Mouse (Mus musculus) heart, embryonic 12.5 days (tissue): Measurements from ENCODE around the gene Sytl2. TPM values are rescaled to one million over a fixed set of nuclear protein-coding genes. Genes with fewer than 3 reads are reported as not detected.

Source experiments
- ATAC-seq: fragments of 200-750 bp; cut with Nextera tagmentation; 2 replicates; pipeline ENCODE4 v1.8.0; 2017; ENCODE audit warnings: moderate TSS enrichment, moderate library complexity; ENCODE audit not compliant: insufficient number of reproducible peaks, low FRiP score
- H3K27ac ChIP-seq: fragments of 300-500 bp; sonication (generic); 2 replicates; pipeline ENCODE4 v1.5.1; 2016; ENCODE audit warnings: mild to moderate bottlenecking, moderate library complexity; ENCODE audit not compliant: poor library complexity, severe bottlenecking
- H3K27me3 ChIP-seq: fragments of 300-500 bp; sonication (generic); replicated peaks from 2 replicates; pipeline ENCODE4 v1.6.1; 2016; ENCODE audit warnings: mild to moderate bottlenecking, moderate library complexity
- H3K36me3 ChIP-seq: fragments of 300-500 bp; sonication (generic); 2 replicates; pipeline ENCODE4 v1.6.1; 2016; ENCODE audit warnings: mild to moderate bottlenecking, moderate library complexity
- H3K4me1 ChIP-seq: fragments of 300-500 bp; sonication (generic); replicated peaks from 2 replicates; pipeline ENCODE4 v1.6.1; 2016; ENCODE audit warnings: mild to moderate bottlenecking
- H3K4me2 ChIP-seq: fragments of 300-500 bp; sonication (generic); 2 replicates; pipeline ENCODE4 v1.6.1; 2016; ENCODE audit warnings: mild to moderate bottlenecking, moderate library complexity
- H3K4me3 ChIP-seq: fragments of 300-500 bp; sonication (generic); 2 replicates; pipeline ENCODE4 v1.5.1; 2016; ENCODE audit warnings: mild to moderate bottlenecking
- H3K9ac ChIP-seq: fragments of 300-500 bp; sonication (generic); 2 replicates; pipeline ENCODE4 v1.6.1; 2016; ENCODE audit warnings: mild to moderate bottlenecking, moderate library complexity
- H3K9me3 ChIP-seq: fragments of 300-500 bp; sonication (generic); replicated peaks from 2 replicates; pipeline ENCODE4 v1.6.1; 2016; ENCODE audit warnings: mild to moderate bottlenecking, moderate library complexity
- WGBS: fragments of 180-500 bp; shearing (Covaris S2); methylation state at CpG from one replicate; pipeline ENCODE4 v1.1.7; 2016; 5-methylcytosine and 5-hydroxymethylcytosine counted together
- polyA plus RNA-seq: library from polyadenylated mRNA; unstranded; fragments of >200 nt; fragmentation: Nextera tagmentation; extraction: Ambion mirVana; gene quantifications from 2 replicates; pipeline ENCODE4 v1.2.1, GENCODE M21; 2016

Sytl2 gene
- polyA plus RNA-seq, 1 experiment from 2014 or later, result 8.3 TPM

GRCm38 (mm10) chr7:90341212-90341957 lies 39.3 kb downstream of the Sytl2 start:
- H3K36me3 ChIP-seq, result no peaks in the 10 kb centered on the region
- H3K9ac ChIP-seq, result no peak overlapping the region
- no peaks in the 10 kb centered on the region for H3K9me3 ChIP-seq
- ATAC-seq, result no peak
- no peak overlapping the region for H3K27ac ChIP-seq
- H3K27me3 ChIP-seq, result no peaks in the 10 kb centered on the region
- no peak overlapping the region for H3K4me2 ChIP-seq
- no peaks in the 10 kb centered on the region for H3K4me1 ChIP-seq
- WGBS, result 64% methylated on average over 12 of the region's 12 CpGs
- H3K4me3 ChIP-seq, result no peak overlapping the region

- no peaks in the 10 kb centered on the region for H3K36me3 ChIP-seq
- H3K9ac ChIP-seq, result no peak overlapping the region
- no peak overlapping the region for H3K4me3 ChIP-seq
- no peaks in the 10 kb centered on the region for H3K9me3 ChIP-seq
- 67% methylated on average over 3 of the region's 3 CpGs for WGBS
- H3K4me1 ChIP-seq, result peaks cover 13% of the 10 kb centered on the region
- H3K27ac ChIP-seq, result no peak overlapping the region
- no peaks in the 10 kb centered on the region for H3K27me3 ChIP-seq
- no peak overlapping the region for H3K4me2 ChIP-seq
- no peak for ATAC-seq
Measured at GRCm38 (mm10) chr7:90344903-90345302, 42.9 kb downstream of the Sytl2 start.

- no peaks in the 10 kb centered on the region for H3K36me3 ChIP-seq
- H3K27me3 ChIP-seq, result no peaks in the 10 kb centered on the region
- H3K4me3 ChIP-seq, result no peak overlapping the region
- ATAC-seq, result no peak
- H3K9me3 ChIP-seq, result no peaks in the 10 kb centered on the region
- no peak overlapping the region for H3K4me2 ChIP-seq
- 84% methylated on average over 5 of the region's 5 CpGs for WGBS
- peaks cover 13% of the 10 kb centered on the region for H3K4me1 ChIP-seq
- H3K27ac ChIP-seq, result no peak overlapping the region
- no peak overlapping the region for H3K9ac ChIP-seq
Measured at GRCm38 (mm10) chr7:90347779-90348437, 45.9 kb downstream of the Sytl2 start.

- Histone ChIP-seq H3K4me3 (no peak overlapping the region), H3K9me3 (no peaks in the 10 kb centered on the region), H3K27ac (0 out of 2 replicates have a peak overlapping the region, but pooled peaks have one; percentile 22), H3K9ac (no peak overlapping the region; the same call in 1 of the 2 replicates), H3K4me1 (peaks cover 23% of the 10 kb centered on the region), H3K4me2 (no peak overlapping the region), H3K27me3 (no peaks in the 10 kb centered on the region), H3K36me3 (no peaks in the 10 kb centered on the region)
- whole genome bisulfite sequencing, result 16% methylated on average over 5 of the region's 5 CpGs
- ATAC-seq, result no peak
Measured at GRCm38 (mm10) chr7:90349014-90349413, 47.0 kb downstream of the Sytl2 start.

GRCm38 (mm10) chr7:90352183-90352582 lies 50.1 kb downstream of the Sytl2 start:
- Histone ChIP-seq H3K4me1 (peaks cover 33% of the 10 kb centered on the region), H3K4me3 (no peak overlapping the region), H3K27me3 (no peaks in the 10 kb centered on the region), H3K4me2 (no peak overlapping the region), H3K36me3 (no peaks in the 10 kb centered on the region), H3K9me3 (no peaks in the 10 kb centered on the region), H3K27ac (no peak overlapping the region), H3K9ac (no peak overlapping the region)
- ATAC-seq, result no peak
- WGBS, result 78% methylated on average over 3 of the region's 3 CpGs

- no peaks in the 10 kb centered on the region for H3K36me3 ChIP-seq
- H3K27me3 ChIP-seq, result no peaks in the 10 kb centered on the region
- H3K4me3 ChIP-seq, result no peak overlapping the region
- no peak overlapping the region for H3K9ac ChIP-seq
- WGBS, result 50% methylated on average over 12 of the region's 12 CpGs
- H3K27ac ChIP-seq, result peak overlapping the region; percentile 45; the same call in 1 of the 2 replicates
- no peak overlapping the region for H3K4me2 ChIP-seq
- ATAC-seq, result no peak
- no peaks in the 10 kb centered on the region for H3K9me3 ChIP-seq
- H3K4me1 ChIP-seq, result peaks cover 29% of the 10 kb centered on the region
Measured at GRCm38 (mm10) chr7:90353488-90354228, 51.6 kb downstream of the Sytl2 start.

- 80% methylated on average over 2 of the region's 2 CpGs for WGBS
- no peak overlapping the region for H3K9ac ChIP-seq
- no peaks in the 10 kb centered on the region for H3K27me3 ChIP-seq
- no peaks in the 10 kb centered on the region for H3K36me3 ChIP-seq
- no peak overlapping the region for H3K4me2 ChIP-seq
- peak overlapping the region; percentile 43; the same call in 1 of the 2 replicates for H3K27ac ChIP-seq
- H3K4me1 ChIP-seq, result peaks cover 24% of the 10 kb centered on the region
- ATAC-seq, result no peak
- H3K4me3 ChIP-seq, result no peak overlapping the region
- no peaks in the 10 kb centered on the region for H3K9me3 ChIP-seq
Measured at GRCm38 (mm10) chr7:90354229-90354604, 52.2 kb downstream of the Sytl2 start.

- Histone ChIP-seq H3K4me1 (peaks cover 20% of the 10 kb centered on the region), H3K4me2 (no peak overlapping the region), H3K27ac (no peak overlapping the region), H3K4me3 (no peak overlapping the region), H3K9ac (no peak overlapping the region), H3K36me3 (no peaks in the 10 kb centered on the region), H3K9me3 (no peaks in the 10 kb centered on the region), H3K27me3 (no peaks in the 10 kb centered on the region)
- WGBS, result 87% methylated on average over 3 of the region's 3 CpGs
- no peak for ATAC-seq
Measured at GRCm38 (mm10) chr7:90355454-90355853, 53.4 kb downstream of the Sytl2 start.

GRCm38 (mm10) chr7:90355995-90356394 lies 53.9 kb downstream of the Sytl2 start:
- Histone ChIP-seq H3K27ac (no peak overlapping the region), H3K4me2 (no peak overlapping the region), H3K27me3 (no peaks in the 10 kb centered on the region), H3K4me1 (peaks cover 20% of the 10 kb centered on the region), H3K36me3 (no peaks in the 10 kb centered on the region), H3K4me3 (no peak overlapping the region), H3K9me3 (no peaks in the 10 kb centered on the region), H3K9ac (no peak overlapping the region)
- 76% methylated on average over 2 of the region's 2 CpGs for WGBS
- ATAC-seq, result no peak

GRCm38 (mm10) chr7:90362788-90363187 lies 60.7 kb downstream of the Sytl2 start:
- Histone ChIP-seq H3K9ac (no peak overlapping the region), H3K4me1 (no peaks in the 10 kb centered on the region), H3K9me3 (no peaks in the 10 kb centered on the region), H3K36me3 (no peaks in the 10 kb centered on the region), H3K4me3 (no peak overlapping the region), H3K27ac (no peak overlapping the region), H3K27me3 (no peaks in the 10 kb centered on the region), H3K4me2 (no peak overlapping the region)
- ATAC-seq, result no peak
- 65% methylated on average over 7 of the region's 7 CpGs for WGBS
